Mouse (Mus musculus) ES-E14 (cell line): ENCODE data around the gene Eif4enif1.

Experiments
- HCFC1 ChIP-seq: IDR thresholded peaks from 2 replicates; pipeline ENCODE4 v1.6.1; 2012; ENCODE audit warnings: low read length, inconsistent platforms, borderline replicate concordance; ENCODE audit not compliant: insufficient read depth
- ZNF384 ChIP-seq: IDR thresholded peaks from 2 replicates; pipeline ENCODE4 v1.6.1; 2012; ENCODE audit warnings: low read depth, low read length, inconsistent platforms

DNA sequence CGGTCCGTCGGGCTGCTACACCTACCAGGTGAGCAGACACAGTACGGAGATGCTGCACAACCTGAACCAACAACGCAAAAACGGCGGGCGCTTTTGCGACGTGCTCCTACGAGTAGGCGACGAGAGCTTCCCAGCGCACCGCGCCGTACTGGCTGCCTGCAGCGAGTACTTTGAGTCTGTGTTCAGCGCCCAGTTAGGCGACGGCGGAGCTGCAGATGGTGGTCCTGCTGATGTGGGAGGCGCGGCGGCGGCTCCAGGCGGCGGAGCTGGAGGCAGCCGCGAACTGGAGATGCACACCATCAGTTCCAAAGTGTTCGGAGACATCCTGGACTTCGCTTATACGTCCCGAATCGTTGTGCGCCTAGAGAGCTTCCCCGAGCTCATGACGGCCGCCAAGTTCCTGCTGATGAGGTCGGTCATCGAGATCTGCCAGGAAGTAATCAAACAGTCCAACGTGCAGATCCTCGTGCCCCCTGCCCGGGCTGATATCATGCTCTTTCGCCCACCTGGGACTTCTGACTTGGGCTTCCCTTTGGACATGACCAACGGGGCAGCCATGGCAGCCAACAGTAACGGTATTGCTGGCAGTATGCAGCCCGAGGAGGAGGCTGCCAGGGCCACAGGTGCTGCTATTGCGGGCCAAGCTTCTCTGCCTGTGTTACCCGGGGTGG lies 88.6 kb downstream of the Eif4enif1 start:
- TF ChIP-seq HCFC1: no peak
- no peak for TF ChIP-seq ZNF384
